Mouse (Mus musculus): ENCODE results near the gene Gtf3c4. TPM values are rescaled to one million over a fixed set of nuclear protein-coding genes. Genes with fewer than 3 reads are reported as not detected.

Gene Gtf3c4
- polyA plus RNA-seq, 1 experiment from 2014 or later, result 32.2 TPM

Other genes starting within 250 kb of the Gtf3c4 start
- 2.8 and 3.3 TPM in 2 replicates for gene Gfi1b, start 218.4 kb downstream of the Gtf3c4 start, polyA plus RNA-seq (2014; fragmentation: Nextera tagmentation; extraction: Ambion mirVana)
- 19.5 and 22.3 TPM in 2 replicates for gene Tsc1, start 199.1 kb downstream of the Gtf3c4 start, polyA plus RNA-seq (2014; fragmentation: Nextera tagmentation; extraction: Ambion mirVana)
- gene Spaca9, start 140.6 kb downstream of the Gtf3c4 start, polyA plus RNA-seq (2014; fragmentation: Nextera tagmentation; extraction: Ambion mirVana), result 2.4 and 3.0 TPM in 2 replicates
- gene Ak8, start 140.2 kb downstream of the Gtf3c4 start, polyA plus RNA-seq (2014; fragmentation: Nextera tagmentation; extraction: Ambion mirVana), result 0.33 and 0.77 TPM in 2 replicates
- 18.8 and 20.7 TPM in 2 replicates for gene Ddx31, start within 50 bp of the Gtf3c4 start, polyA plus RNA-seq (2014; fragmentation: Nextera tagmentation; extraction: Ambion mirVana)
- gene Barhl1, start 76.3 kb upstream of the Gtf3c4 start, polyA plus RNA-seq (2014; fragmentation: Nextera tagmentation; extraction: Ambion mirVana), result 12.2 and 12.7 TPM in 2 replicates
- gene Cfap77, start 214.7 kb upstream of the Gtf3c4 start, polyA plus RNA-seq (2014; fragmentation: Nextera tagmentation; extraction: Ambion mirVana), result 0.77 and 1.2 TPM in 2 replicates
- gene Ttf1, start 219.9 kb upstream of the Gtf3c4 start, polyA plus RNA-seq (2014; fragmentation: Nextera tagmentation; extraction: Ambion mirVana), result 11.4 and 13.8 TPM in 2 replicates

All from midbrain, embryonic 11.5 days (tissue).